Mouse (Mus musculus) embryonic stem cell, embryonic (primary cell): ENCODE measurements around the gene Gjb6.

Experiments used
- CTCF ChIA-PET, 4 experiments: fragments of 300-600 bp in 2 of 4; fragments of 350-600 bp in 2 of 4; sonication (Branson Sonifier 250); formaldehyde crosslinking; loops; one replicate each; lab custom pipeline; 2022; ENCODE audit warnings: inconsistent platforms in 2 of 4; lab: Charles Lee
- POLR2A ChIA-PET, 4 experiments: fragments of 300-600 bp in 2 of 4; fragments of 350-600 bp in 2 of 4; sonication (Branson Sonifier 250); formaldehyde crosslinking; loops; one replicate each; lab custom pipeline; 2022; ENCODE audit warnings: antibody characterized with exemption in 4 of 4, inconsistent platforms in 1 of 4; lab: Charles Lee

Gjb6 gene

GRCm38 (mm10) chr14:57103121-57103520 is 30.3 kb downstream of the Gjb6 start:
- POLR2A ChIA-PET, result interaction anchor here in 2 of 4 experiments (0.6 to 0.8 kb wide), 3 partner anchors 12 to 502 kb away, joined by 3 to 6 read pairs (median 3); no protein-coding TSS in a partner anchor
- CTCF ChIA-PET, result interaction anchor here in 2 of 4 experiments (0.6 to 0.8 kb wide), 2 partner anchors 153 to 531 kb away, joined by 3 to 12 read pairs; no protein-coding TSS in a partner anchor

- ChIA-PET POLR2A (interaction anchor here in 1 of 4 experiments (0.5 to 0.6 kb wide), 2 partner anchors 10 to 534 kb away, joined by 3 read pairs; no protein-coding TSS in a partner anchor), CTCF (no interaction called here)
Observed at GRCm38 (mm10) chr14:57101623-57102022, 31.8 kb downstream of the Gjb6 start.

GRCm38 (mm10) chr14:57095855-57096254 is 37.6 kb downstream of the Gjb6 start:
- ChIA-PET CTCF (interaction anchor here in 1 of 4 experiments (0.6 to 0.7 kb wide), 3 partner anchors 8 to 276 kb away, joined by 3 to 23 read pairs (median 3); partner anchors contain the start of gene Gjb2), POLR2A (no interaction called here)

- CTCF ChIA-PET, result interaction anchor here (0.7 to 1.6 kb wide), 10 partner anchors 12 to 501 kb away, joined by 3 to 8 read pairs (median 3); partner anchors contain the start of gene Gjb2 (in 1 of the 4)
- POLR2A ChIA-PET, result interaction anchor here in 1 of 4 experiments (0.6 to 1.4 kb wide), 3 partner anchors 35 to 247 kb away, joined by 3 to 5 read pairs (median 3); partner anchors contain the start of gene Gja3
Observed at GRCm38 (mm10) chr14:57093029-57093428, 40.4 kb downstream of the Gjb6 start.

- ChIA-PET CTCF (no interaction called here), POLR2A (no interaction called here)
Observed at GRCm38 (mm10) chr14:57090001-57090400, 43.4 kb downstream of the Gjb6 start.

GRCm38 (mm10) chr14:57089107-57089506 is 44.3 kb downstream of the Gjb6 start:
- POLR2A ChIA-PET, result interaction anchor here in 1 of 4 experiments (0.6 kb wide), 1 partner anchor 168 kb away, joined by 4 read pairs; no protein-coding TSS in a partner anchor
- CTCF ChIA-PET, result interaction anchor here in 1 of 4 experiments (0.6 kb wide), 1 partner anchor 183 kb away, joined by 4 read pairs; no protein-coding TSS in a partner anchor

GRCm38 (mm10) chr14:57084180-57084668 is 49.2 kb downstream of the Gjb6 start:
- ChIA-PET POLR2A (no interaction called here), CTCF (interaction anchor here in 2 of 4 experiments (0.6 to 1.1 kb wide), 2 partner anchors 23 to 237 kb away, joined by 4 to 5 read pairs; no protein-coding TSS in a partner anchor)

- ChIA-PET POLR2A (interaction anchor here in 2 of 4 experiments (0.6 to 1.3 kb wide), 3 partner anchors 23 to 332 kb away, joined by 3 to 4 read pairs (median 4); no protein-coding TSS in a partner anchor), CTCF (interaction anchor here in 1 of 4 experiments (0.9 kb wide), 1 partner anchor 326 kb away, joined by 5 read pairs; no protein-coding TSS in a partner anchor)
Observed at GRCm38 (mm10) chr14:57082863-57083262, 50.5 kb downstream of the Gjb6 start.

- CTCF ChIA-PET, result interaction anchor here in 2 of 4 experiments (0.6 to 1.9 kb wide), 2 partner anchors 34 to 287 kb away, joined by 3 to 6 read pairs; no protein-coding TSS in a partner anchor
- POLR2A ChIA-PET, result no interaction called here
Observed at GRCm38 (mm10) chr14:57075537-57075936, 57.9 kb downstream of the Gjb6 start.
